Mouse (Mus musculus): ENCODE data around the gene Lbx2. TPM values are rescaled to one million over a fixed set of nuclear protein-coding genes. Genes with fewer than 3 reads are reported as not detected.

Gene Lbx2
- polyA plus RNA-seq, 1 experiment: 1.4 TPM

DNA sequence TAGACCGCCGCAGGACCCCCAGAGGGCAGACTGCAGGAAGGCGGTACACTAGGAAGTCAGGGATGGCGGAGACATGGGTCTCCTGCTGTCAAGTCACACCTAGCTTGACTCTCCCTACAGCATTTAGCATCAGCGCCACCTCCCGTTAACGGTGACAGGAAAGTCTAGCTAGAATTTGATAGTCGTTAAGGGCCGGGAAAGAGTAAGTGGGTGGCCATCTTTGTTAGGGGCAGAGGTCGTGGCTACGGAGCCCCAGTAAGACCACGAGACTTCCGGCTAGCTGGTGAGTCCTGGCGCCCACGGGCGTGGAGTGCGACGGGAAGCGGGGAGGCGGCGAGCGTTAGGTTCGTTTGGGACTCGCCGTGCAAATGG lies 15.1 kb downstream of the Lbx2 start, which contains the start of the genes Ccdc142 and Gm42688:
Ccdc142 (plus strand) TSS at position 286 of the 372 bp plus-strand sequence.
Gm42688 (plus strand) TSS at position 302 of the 372 bp plus-strand sequence.
- peak; percentile 96 for DNase-seq
- Histone ChIP-seq H3K27ac (ENCODE audit: insufficient read depth, low read depth, low read length) (peak within 1 kb of the TSS; percentile 79), H3K4me1 (ENCODE audit: control insufficient read depth, insufficient read depth, low read length) (peaks cover 19% of the 10 kb centered on the region), H3K27me3 (replicated peaks; ENCODE audit: control insufficient read depth, insufficient read depth, low read length) (no peaks in the 10 kb centered on the region), H3K4me3 (ENCODE audit: insufficient read depth, low read depth, low read length) (peak within 1 kb of the TSS; percentile 84), H3K36me3 (ENCODE audit: control insufficient read depth, insufficient read depth, low read length) (no peaks in the 10 kb centered on the region)
- TF ChIP-seq CTCF (conservative IDR thresholded peaks at IDR 0.05; ENCODE audit: insufficient read depth, insufficient read length, low read depth, low read length): peak; percentile 75
- TF ChIP-seq POLR2A (IDR thresholded peaks at IDR 0.05; ENCODE audit: low read depth, low read length): no peak
- WGBS: under 1% methylated on average over 25 of the region's 25 CpGs

- Histone ChIP-seq H3K4me3 (ENCODE audit: insufficient read depth, low read depth, low read length) (peak overlapping the region; percentile 84), H3K27me3 (replicated peaks; ENCODE audit: control insufficient read depth, insufficient read depth, low read length) (no peaks in the 10 kb centered on the region), H3K4me1 (ENCODE audit: control insufficient read depth, insufficient read depth, low read length) (peaks cover 19% of the 10 kb centered on the region), H3K27ac (ENCODE audit: insufficient read depth, low read depth, low read length) (peak overlapping the region; percentile 78), H3K36me3 (ENCODE audit: control insufficient read depth, insufficient read depth, low read length) (no peaks in the 10 kb centered on the region)
- under 1% methylated on average over 74 of the region's 74 CpGs for WGBS
- peak; percentile 73 for DNase-seq
- TF ChIP-seq POLR2A (IDR thresholded peaks at IDR 0.05; ENCODE audit: low read depth, low read length) (peak; percentile 13), CTCF (conservative IDR thresholded peaks at IDR 0.05; ENCODE audit: insufficient read depth, insufficient read length, low read depth, low read length) (peak; percentile 29; the same call in 1 of the 2 replicates)
These were observed 15.8 kb downstream of the Lbx2 start for GRCm38 (mm10) chr6:83101688-83102556.

DNA sequence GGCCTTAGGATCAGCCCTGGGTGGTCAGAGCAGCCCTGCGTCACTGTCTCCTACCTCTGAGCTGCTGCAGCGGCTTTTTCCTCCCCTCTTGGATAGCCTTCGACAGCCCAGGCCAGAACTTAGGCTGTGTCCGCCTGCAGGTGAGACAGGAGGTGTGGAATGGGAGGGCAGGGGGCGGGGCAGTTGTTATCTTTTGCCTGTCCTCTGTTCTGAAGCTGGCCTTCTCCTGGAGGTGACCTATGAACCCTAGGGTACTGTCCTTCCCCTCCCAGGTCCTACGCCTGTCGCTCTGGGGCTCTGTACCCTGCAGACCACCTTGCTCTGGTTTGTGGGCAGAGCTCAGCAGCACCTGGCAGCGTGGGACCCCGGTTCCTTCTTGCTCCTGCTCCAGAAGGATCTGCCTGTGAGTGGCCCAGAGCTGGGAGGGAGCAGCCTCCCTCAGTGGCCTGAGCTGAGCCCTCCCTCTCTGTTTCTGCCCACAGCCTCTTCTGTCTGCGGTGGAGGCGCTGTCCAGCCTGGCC lies 17.0 kb downstream of the Lbx2 start:
- DNase-seq: no peak
- TF ChIP-seq POLR2A (IDR thresholded peaks at IDR 0.05; ENCODE audit: low read depth, low read length) (no peak), CTCF (conservative IDR thresholded peaks at IDR 0.05; ENCODE audit: insufficient read depth, insufficient read length, low read depth, low read length) (no peak)
- no peaks in the 10 kb centered on the region for H3K27me3 ChIP-seq (replicated peaks; ENCODE audit: control insufficient read depth, insufficient read depth, low read length)
- peaks cover 22% of the 10 kb centered on the region for H3K4me1 ChIP-seq (ENCODE audit: control insufficient read depth, insufficient read depth, low read length)
- H3K36me3 ChIP-seq (ENCODE audit: control insufficient read depth, insufficient read depth, low read length): no peaks in the 10 kb centered on the region
- 62% methylated on average over 11 of the region's 11 CpGs for WGBS
- no peak overlapping the region for H3K27ac ChIP-seq (ENCODE audit: insufficient read depth, low read depth, low read length)
- no peak overlapping the region for H3K4me3 ChIP-seq (ENCODE audit: insufficient read depth, low read depth, low read length)

- peaks cover 22% of the 10 kb centered on the region for H3K4me1 ChIP-seq (ENCODE audit: control insufficient read depth, insufficient read depth, low read length)
- no peak overlapping the region for H3K27ac ChIP-seq (ENCODE audit: insufficient read depth, low read depth, low read length)
- no peak overlapping the region for H3K4me3 ChIP-seq (ENCODE audit: insufficient read depth, low read depth, low read length)
- TF ChIP-seq POLR2A (IDR thresholded peaks at IDR 0.05; ENCODE audit: low read depth, low read length): no peak
- no peak for TF ChIP-seq CTCF (conservative IDR thresholded peaks at IDR 0.05; ENCODE audit: insufficient read depth, insufficient read length, low read depth, low read length)
- 66% methylated on average over 4 of the region's 4 CpGs for WGBS
- no peaks in the 10 kb centered on the region for H3K36me3 ChIP-seq (ENCODE audit: control insufficient read depth, insufficient read depth, low read length)
- no peak for DNase-seq
- no peaks in the 10 kb centered on the region for H3K27me3 ChIP-seq (replicated peaks; ENCODE audit: control insufficient read depth, insufficient read depth, low read length)
These were observed 18.0 kb downstream of the Lbx2 start for GRCm38 (mm10) chr6:83104158-83104557.

GRCm38 (mm10) chr6:83107566-83108400 lies 21.6 kb downstream of the Lbx2 start:
- TF ChIP-seq CTCF (conservative IDR thresholded peaks at IDR 0.05; ENCODE audit: insufficient read depth, insufficient read length, low read depth, low read length) (peak; percentile 88), POLR2A (IDR thresholded peaks at IDR 0.05; ENCODE audit: low read depth, low read length) (no peak)
- Histone ChIP-seq H3K4me1 (ENCODE audit: control insufficient read depth, insufficient read depth, low read length) (peaks cover 13% of the 10 kb centered on the region), H3K36me3 (ENCODE audit: control insufficient read depth, insufficient read depth, low read length) (no peaks in the 10 kb centered on the region), H3K27me3 (replicated peaks; ENCODE audit: control insufficient read depth, insufficient read depth, low read length) (no peaks in the 10 kb centered on the region), H3K27ac (ENCODE audit: insufficient read depth, low read depth, low read length) (no peak overlapping the region), H3K4me3 (ENCODE audit: insufficient read depth, low read depth, low read length) (peak overlapping the region; percentile 3; the same call in 1 of the 2 replicates)
- peak; percentile 80 for DNase-seq
- WGBS: 44% methylated on average over 13 of the region's 13 CpGs

DNA sequence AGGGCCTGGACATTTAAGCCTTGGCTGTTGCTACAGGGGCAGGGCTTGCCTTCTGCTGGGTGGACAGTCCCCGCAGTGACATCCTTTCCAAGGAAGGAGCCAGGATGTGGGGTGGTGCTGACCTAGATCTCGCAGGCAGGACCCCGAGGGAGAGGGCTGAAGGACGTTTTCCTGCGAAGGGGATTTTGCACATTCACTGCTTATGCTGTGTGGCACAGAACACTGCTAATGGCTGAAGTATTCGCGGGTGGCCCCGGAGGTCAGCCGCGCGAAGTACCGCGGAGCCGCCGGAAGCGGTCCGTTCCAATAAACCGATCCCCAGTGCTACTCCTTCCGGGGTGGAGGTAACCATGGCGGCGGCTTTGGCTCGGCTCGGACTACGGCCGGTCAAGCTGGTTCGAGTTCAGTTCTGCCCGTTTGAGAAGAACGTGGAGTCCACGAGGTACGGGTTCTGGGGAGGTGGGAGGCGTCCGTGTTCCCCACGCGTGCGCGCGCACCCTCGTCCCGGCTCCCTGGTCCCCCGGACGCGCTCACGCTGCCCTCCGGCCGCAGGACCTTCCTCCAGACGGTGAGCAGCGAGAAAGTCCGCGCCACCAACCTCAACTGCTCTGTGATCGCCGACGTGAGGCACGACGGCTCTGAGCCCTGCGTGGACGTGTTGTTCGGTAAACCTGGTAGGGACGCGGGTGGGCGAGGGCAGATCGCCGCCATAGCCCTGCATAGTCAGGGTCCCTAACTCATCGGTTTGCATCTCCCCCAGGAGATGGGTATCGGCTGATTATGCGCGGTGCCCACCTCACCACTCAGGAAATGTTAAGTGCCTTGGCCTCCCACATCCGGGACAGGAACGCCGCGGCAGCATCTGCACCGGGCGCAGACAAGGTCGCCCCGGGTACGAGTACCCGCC lies 22.8 kb downstream of the Lbx2 start, which contains the start of gene Mrpl53:
Mrpl53 (plus strand) TSS at position 279 of the 907 bp plus-strand sequence.
- Histone ChIP-seq H3K27ac (ENCODE audit: insufficient read depth, low read depth, low read length) (peak within 1 kb of the TSS; percentile 78), H3K4me3 (ENCODE audit: insufficient read depth, low read depth, low read length) (peak within 1 kb of the TSS; percentile 70), H3K27me3 (replicated peaks; ENCODE audit: control insufficient read depth, insufficient read depth, low read length) (no peaks in the 10 kb centered on the region), H3K36me3 (ENCODE audit: control insufficient read depth, insufficient read depth, low read length) (no peaks in the 10 kb centered on the region), H3K4me1 (ENCODE audit: control insufficient read depth, insufficient read depth, low read length) (peaks cover 8% of the 10 kb centered on the region; the same call in 1 of the 2 replicates)
- TF ChIP-seq CTCF (conservative IDR thresholded peaks at IDR 0.05; ENCODE audit: insufficient read depth, insufficient read length, low read depth, low read length): no peak
- peak; percentile 62 for TF ChIP-seq POLR2A (IDR thresholded peaks at IDR 0.05; ENCODE audit: low read depth, low read length)
- DNase-seq: peak; percentile 87
- WGBS: under 1% methylated on average over 76 of the region's 76 CpGs
